Mouse (Mus musculus) bone marrow, adult 2 months (tissue): ENCODE results near the gene Fgd4.

ENCODE experiments used
- CTCF ChIP-seq: fragments of 200-500 bp; IDR thresholded peaks from 2 replicates; pipeline ENCODE4 v1.5.1; 2011; ENCODE audit warnings: low read length, control low read depth; ENCODE audit not compliant: control insufficient read depth, insufficient read depth
- POLR2A ChIP-seq: fragments of 200-500 bp; IDR thresholded peaks from 2 replicates; pipeline ENCODE4 v1.6.1; 2011; ENCODE audit warnings: low read depth, mild to moderate bottlenecking, control low read depth, low read length, borderline replicate concordance; ENCODE audit not compliant: control insufficient read depth

DNA sequence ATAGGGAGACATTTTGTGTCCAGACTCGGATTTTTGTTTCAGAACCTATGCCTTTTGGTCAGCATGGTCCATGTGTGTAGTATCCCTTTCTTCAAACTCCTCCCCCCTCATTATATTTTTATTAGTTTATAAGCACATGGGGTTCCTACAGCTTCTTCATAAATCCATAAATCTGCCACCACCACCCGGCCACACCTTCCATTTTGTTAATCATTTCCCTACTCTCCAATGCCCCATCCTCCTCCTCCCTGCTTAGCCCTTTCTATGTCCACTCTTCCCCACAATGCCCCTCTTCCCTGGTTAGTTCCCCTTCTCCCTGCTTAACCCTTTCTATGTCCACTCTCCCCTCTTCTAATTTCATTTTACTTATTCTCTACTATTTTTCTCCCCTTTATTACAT lies 99.4 kb downstream of the Fgd4 start:
- TF ChIP-seq CTCF (no peak), POLR2A (no peak)
